Mouse (Mus musculus) gastrocnemius, postnatal 4 days (tissue): ENCODE data around the gene Olfr790. TPM values are rescaled to one million over a fixed set of nuclear protein-coding genes. Genes with fewer than 3 reads are reported as not detected.

Experiments
- DNase-seq, 2 experiments: peaks; one replicate each; pipeline ENCODE4 v3.0.0; 2021 to 2022; ENCODE audit warnings: low spot score in 2 of 2, mixed read lengths in 2 of 2
- long read RNA-seq, 2 experiments: library from polyadenylated mRNA; stranded (forward); transcript quantifications; one replicate each; pipeline ENCODE4 v2.0.0; 2021
- total RNA-seq, 2 experiments: library from RNA; stranded (reverse); gene quantifications; 2 replicates each; pipeline ENCODE4 v1.2.3; 2021

Olfr790 gene
- total RNA-seq, result not detected
- long read RNA-seq, experiment 1, result 0 reads
- long read RNA-seq, experiment 2, result 0 reads

GRCm38 (mm10) chr10:129498192-129498591, at the start of gene Olfr790:
Olfr790 (plus strand) TSS chr10:129498492.
- DNase-seq, result no peak

GRCm38 (mm10) chr10:129461562-129461961, 36.7 kb upstream of the Olfr790 start, which contains the start of gene Olfr787:
Olfr787 (plus strand) TSS chr10:129461862.
- no peak for DNase-seq

- DNase-seq, result no peak
These were observed 27.6 kb upstream of the Olfr790 start, which contains the start of gene Olfr788 for GRCm38 (mm10) chr10:129470698-129471097. Olfr788 (plus strand) TSS chr10:129470998.

GRCm38 (mm10) chr10:129473256-129473655, 25.0 kb upstream of the Olfr790 start:
- no peak for DNase-seq

- DNase-seq, result no peak
These were observed 24.6 kb upstream of the Olfr790 start for GRCm38 (mm10) chr10:129473723-129474122.

- no peak for DNase-seq
These were observed 13.8 kb upstream of the Olfr790 start, which contains the start of gene Olfr789 for GRCm38 (mm10) chr10:129484452-129484851. Olfr789 (plus strand) TSS chr10:129484752.

GRCm38 (mm10) chr10:129490101-129490500, 8.2 kb upstream of the Olfr790 start:
- no peak for DNase-seq

- DNase-seq, result no peak
These were observed 23.2 kb downstream of the Olfr790 start, which contains the start of gene Olfr791 for GRCm38 (mm10) chr10:129521492-129521891. Olfr791 (plus strand) TSS chr10:129521792.

GRCm38 (mm10) chr10:129538862-129539261, 40.6 kb downstream of the Olfr790 start, which contains the start of gene Olfr792:
Olfr792 (plus strand) TSS chr10:129539162.
- DNase-seq, result no peak

GRCm38 (mm10) chr10:129549354-129549753, 51.1 kb downstream of the Olfr790 start:
- DNase-seq, result no peak

Other genes starting within 250 kb of the Olfr790 start
- gene Olfr776, start 239.4 kb upstream of the Olfr790 start, total RNA-seq, result not detected
- gene Olfr777, start 227.0 kb upstream of the Olfr790 start, total RNA-seq, result not detected
- gene Olfr780, start 180.4 kb upstream of the Olfr790 start, total RNA-seq, result not detected
- gene Olfr781, start 169.6 kb upstream of the Olfr790 start, total RNA-seq, result not detected
- not detected for gene Olfr782, start 149.6 kb upstream of the Olfr790 start, total RNA-seq
- under 1 TPM in 1 of 2 experiments, not detected in 1; 0.07 TPM for gene Olfr784, start 114.4 kb upstream of the Olfr790 start, total RNA-seq
- gene Olfr785, start 93.1 kb upstream of the Olfr790 start, total RNA-seq, result not detected
- gene Olfr786, start 71.2 kb upstream of the Olfr790 start, total RNA-seq, result not detected
- not detected for gene Olfr787, start 36.6 kb upstream of the Olfr790 start, total RNA-seq
- not detected for gene Olfr788, start 27.5 kb upstream of the Olfr790 start, total RNA-seq
- not detected for gene Olfr789, start 13.7 kb upstream of the Olfr790 start, total RNA-seq
- not detected for gene Olfr791, start 23.3 kb downstream of the Olfr790 start, total RNA-seq
- gene Olfr792, start 40.7 kb downstream of the Olfr790 start, total RNA-seq, result not detected
- not detected for gene Olfr794, start 69.2 kb downstream of the Olfr790 start, total RNA-seq
- not detected for gene Olfr796, start 114.1 kb downstream of the Olfr790 start, total RNA-seq
- gene Olfr798, start 129.4 kb downstream of the Olfr790 start, total RNA-seq, result not detected
- not detected for gene Olfr799, start 139.0 kb downstream of the Olfr790 start, total RNA-seq
- not detected for gene Olfr800, start 159.2 kb downstream of the Olfr790 start, total RNA-seq
- not detected for gene Olfr801, start 175.4 kb downstream of the Olfr790 start, total RNA-seq
- gene Olfr802, start 189.7 kb downstream of the Olfr790 start, total RNA-seq, result not detected
- not detected for gene Olfr803, start 195.8 kb downstream of the Olfr790 start, total RNA-seq
- not detected for gene Olfr804, start 204.7 kb downstream of the Olfr790 start, total RNA-seq
- not detected for gene Olfr805, start 230.9 kb downstream of the Olfr790 start, total RNA-seq
- gene Olfr806, start 243.4 kb downstream of the Olfr790 start, total RNA-seq, result not detected